Mouse (Mus musculus) kidney, postnatal 0 days (tissue): ENCODE results near the gene Olfm1. TPM values are rescaled to one million over a fixed set of nuclear protein-coding genes. Genes with fewer than 3 reads are reported as not detected.

Experiments
- ATAC-seq: fragments of 200-750 bp; cut with Nextera tagmentation; replicated peaks from 2 replicates; pipeline ENCODE4 v1.8.0; 2017; ENCODE audit warnings: low read depth, moderate number of reproducible peaks, moderate TSS enrichment, moderate library complexity; ENCODE audit not compliant: low FRiP score
- DNase-seq: peaks from one replicate; pipeline ENCODE4 v3.0.0-alpha.2; 2016; ENCODE audit warnings: low spot score
- H3K27ac ChIP-seq: fragments of 300-500 bp; sonication (generic); 2 replicates; pipeline ENCODE4 v1.5.1; 2014; ENCODE audit warnings: mild to moderate bottlenecking
- H3K27me3 ChIP-seq: fragments of 300-500 bp; sonication (generic); 2 replicates; pipeline ENCODE4 v1.6.1; 2014; ENCODE audit warnings: low read length, mixed read lengths; ENCODE audit not compliant: insufficient read depth
- H3K36me3 ChIP-seq: fragments of 300-500 bp; sonication (generic); 2 replicates; pipeline ENCODE4 v1.6.1; 2014; ENCODE audit warnings: low read length, mixed read lengths; ENCODE audit not compliant: insufficient read depth
- H3K4me1 ChIP-seq: fragments of 300-500 bp; sonication (generic); replicated peaks from 2 replicates; pipeline ENCODE4 v1.6.1; 2014; ENCODE audit warnings: antibody characterized with exemption, low read length, mixed read lengths; ENCODE audit not compliant: insufficient read depth
- H3K4me2 ChIP-seq: fragments of 300-500 bp; sonication (generic); 2 replicates; pipeline ENCODE4 v1.6.1; 2014; ENCODE audit warnings: mild to moderate bottlenecking, low read length, moderate library complexity, mixed read lengths
- H3K4me3 ChIP-seq: fragments of 300-500 bp; sonication (generic); replicated peaks from 2 replicates; pipeline ENCODE4 v1.5.1; 2014; ENCODE audit warnings: low read depth, low read length
- H3K9ac ChIP-seq: fragments of 300-500 bp; sonication (generic); 2 replicates; pipeline ENCODE4 v1.6.1; 2014; ENCODE audit warnings: low read depth, low read length
- H3K9me3 ChIP-seq: fragments of 300-500 bp; sonication (generic); replicated peaks from 2 replicates; pipeline ENCODE4 v1.6.1; 2016; ENCODE audit warnings: low read length, inconsistent platforms, mixed read lengths
- CTCF ChIP-seq: IDR thresholded peaks from 2 replicates; pipeline ENCODE4 v1.5.1; 2016; ENCODE audit warnings: antibody characterized with exemption, low read depth, mild to moderate bottlenecking, moderate library complexity
- WGBS: fragments of 180-500 bp; shearing (Covaris S2); extraction: QIAGEN DNeasy Blood & Tissue Kit; methylation state at CpG from one replicate; pipeline ENCODE4 v1.1.7; 2014; 5-methylcytosine and 5-hydroxymethylcytosine counted together
- polyA plus RNA-seq: library from polyadenylated mRNA; unstranded; fragments of >200 nt; fragmentation: Nextera tagmentation; extraction: Ambion mirVana; gene quantifications from 2 replicates; pipeline ENCODE4 v1.2.1, GENCODE M21; 2015

The Olfm1 gene
- polyA plus RNA-seq, 1 experiment from 2014 or later = 13.8 TPM

DNA sequence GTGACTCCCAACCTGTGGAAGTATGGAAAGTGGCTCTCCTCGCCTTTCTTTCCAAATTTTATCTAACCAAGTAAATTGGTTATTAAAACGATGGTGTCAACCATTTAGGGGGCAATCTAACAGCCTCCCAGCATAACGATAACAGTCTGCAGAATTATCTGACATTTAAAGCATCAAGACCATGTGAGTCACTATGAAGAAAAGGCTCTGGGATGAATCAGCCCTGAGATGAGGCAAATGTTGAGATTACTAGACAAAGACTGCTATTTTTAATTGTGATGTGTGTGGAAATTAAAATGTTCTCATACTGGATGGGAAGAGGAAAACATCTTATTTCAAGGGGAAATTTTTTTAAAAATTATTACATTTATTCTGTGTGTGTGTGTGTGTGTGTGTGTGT is 18.4 kb upstream of the Olfm1 start:
- H3K4me1 ChIP-seq = no peaks in the 10 kb centered on the region
- no peaks in the 10 kb centered on the region for H3K36me3 ChIP-seq
- 87% methylated on average over 3 of the region's 3 CpGs for WGBS
- no peak overlapping the region for H3K4me3 ChIP-seq
- H3K27ac ChIP-seq = no peak overlapping the region
- no peak overlapping the region for H3K9ac ChIP-seq
- ATAC-seq (no peak), DNase-seq (no peak)
- H3K9me3 ChIP-seq = no peaks in the 10 kb centered on the region
- no peak for TF ChIP-seq CTCF
- no peak overlapping the region for H3K4me2 ChIP-seq
- H3K27me3 ChIP-seq = no peaks in the 10 kb centered on the region

DNA sequence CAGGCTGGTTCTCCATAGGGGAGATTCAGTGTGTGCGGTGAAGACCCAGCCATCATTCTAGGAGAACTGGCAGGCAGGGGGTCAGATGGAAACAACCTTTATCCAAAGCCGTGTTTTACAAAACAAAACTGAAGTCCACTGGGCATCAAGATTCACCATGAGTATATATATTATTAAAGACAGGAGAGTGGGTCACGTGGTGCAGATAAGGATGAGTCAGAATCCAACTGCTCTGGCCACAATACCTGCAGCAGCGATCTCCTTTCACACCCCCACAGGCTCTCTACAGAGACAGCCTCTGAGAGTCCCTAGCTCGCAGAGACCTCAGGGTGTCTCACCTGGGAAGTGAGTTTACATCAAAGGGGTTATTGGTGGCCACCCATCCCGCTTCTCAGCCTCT is 14.2 kb upstream of the Olfm1 start:
- H3K27ac ChIP-seq = no peak overlapping the region
- ATAC-seq = no peak
- H3K36me3 ChIP-seq = no peaks in the 10 kb centered on the region
- H3K4me1 ChIP-seq = no peaks in the 10 kb centered on the region
- H3K4me3 ChIP-seq = no peak overlapping the region
- 71% methylated on average over 6 of the region's 6 CpGs for WGBS
- H3K9ac ChIP-seq = no peak overlapping the region
- H3K4me2 ChIP-seq = no peak overlapping the region
- TF ChIP-seq CTCF = no peak
- no peaks in the 10 kb centered on the region for H3K9me3 ChIP-seq
- DNase-seq = no peak
- H3K27me3 ChIP-seq = no peaks in the 10 kb centered on the region

DNA sequence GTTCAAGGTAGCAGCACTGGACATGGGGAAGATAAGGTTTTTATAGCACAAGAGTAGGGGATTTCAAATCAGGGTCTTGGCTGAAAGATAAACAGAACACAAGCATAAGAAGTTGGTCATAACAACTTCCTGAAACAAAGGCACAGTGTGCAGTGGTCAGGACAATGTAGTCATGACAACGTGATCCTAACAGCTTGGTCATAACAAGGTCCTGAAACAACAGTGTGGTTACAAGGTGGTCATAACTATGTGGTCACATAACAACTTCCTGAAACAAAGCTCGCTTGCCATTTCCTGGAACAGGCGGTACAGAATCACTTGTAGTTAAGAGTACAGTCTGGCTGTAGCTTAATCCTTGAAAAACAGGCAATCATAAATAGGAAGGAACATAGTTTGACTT is 12.7 kb upstream of the Olfm1 start:
- 58% methylated on average over 3 of the region's 3 CpGs for WGBS
- Histone ChIP-seq H3K4me2 (no peak overlapping the region), H3K27me3 (no peaks in the 10 kb centered on the region), H3K4me1 (no peaks in the 10 kb centered on the region), H3K9me3 (no peaks in the 10 kb centered on the region), H3K27ac (no peak overlapping the region), H3K9ac (no peak overlapping the region), H3K4me3 (no peak overlapping the region), H3K36me3 (no peaks in the 10 kb centered on the region)
- no peak for TF ChIP-seq CTCF
- DNase-seq = no peak
- ATAC-seq = no peak

DNA sequence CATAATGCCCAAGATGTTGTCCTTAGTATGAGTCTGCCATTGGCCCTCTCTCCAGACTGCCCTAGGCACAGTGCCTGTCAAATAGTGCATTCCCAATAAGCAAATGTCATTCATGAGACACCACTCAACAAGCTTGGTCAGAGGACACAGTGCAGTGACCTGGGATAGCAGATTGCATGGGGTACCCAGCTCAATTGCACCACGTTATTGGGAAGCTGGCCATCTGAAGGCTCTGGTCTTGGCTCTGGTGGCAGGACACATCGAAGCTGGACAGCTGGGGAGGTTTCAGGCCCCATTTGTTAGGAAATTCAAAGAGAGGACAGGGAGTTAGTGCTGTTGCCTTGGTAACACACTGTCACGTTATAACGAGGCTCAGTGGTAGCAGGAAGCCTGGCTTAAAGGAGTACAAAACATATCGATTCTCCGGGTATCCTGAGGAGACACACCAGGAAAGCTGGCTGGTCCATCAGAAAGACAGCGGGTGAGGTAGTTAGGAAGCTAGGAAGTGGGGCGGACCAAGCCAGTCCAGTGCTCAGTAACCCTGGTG is 4.3 kb upstream of the Olfm1 start:
- Histone ChIP-seq H3K9me3 (no peaks in the 10 kb centered on the region), H3K4me1 (0 out of 2 replicates have a peak, but pooled peaks cover 5% of the 10 kb centered on the region), H3K27ac (no peak overlapping the region), H3K9ac (no peak overlapping the region), H3K36me3 (no peaks in the 10 kb centered on the region), H3K4me2 (no peak overlapping the region), H3K4me3 (no peak overlapping the region), H3K27me3 (no peaks in the 10 kb centered on the region)
- DNase-seq (no peak), ATAC-seq (no peak)
- TF ChIP-seq CTCF = no peak
- 34% methylated on average over 8 of the region's 8 CpGs for WGBS

DNA sequence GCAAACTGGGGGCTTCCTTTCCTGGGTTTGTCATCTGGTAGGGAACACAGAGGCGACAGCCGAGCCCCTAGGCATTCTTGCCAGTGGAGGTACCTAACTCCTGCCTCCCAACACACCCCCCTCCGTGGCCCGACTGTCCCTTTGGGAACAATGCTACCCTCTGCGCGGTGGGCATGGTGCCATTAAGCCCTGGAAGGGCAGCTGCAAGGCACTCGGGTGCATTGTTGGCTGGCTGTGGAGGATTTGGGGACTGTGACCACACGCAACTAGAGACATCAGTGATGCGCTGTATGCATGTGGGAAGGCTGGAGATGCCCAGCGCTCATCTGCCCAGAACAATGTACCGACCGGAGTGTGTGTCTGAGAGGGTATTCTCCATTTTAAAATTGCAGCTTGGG is 897 bp downstream of the Olfm1 start:
- no peak for TF ChIP-seq CTCF
- Histone ChIP-seq H3K4me3 (peak overlapping the region; percentile 62; the same call in 1 of the 2 replicates), H3K4me1 (0 out of 2 replicates have a peak, but pooled peaks cover 5% of the 10 kb centered on the region), H3K9me3 (no peaks in the 10 kb centered on the region), H3K36me3 (no peaks in the 10 kb centered on the region), H3K4me2 (peak overlapping the region; percentile 87), H3K9ac (0 out of 2 replicates have a peak overlapping the region, but pooled peaks have one; percentile 46), H3K27me3 (no peaks in the 10 kb centered on the region), H3K27ac (no peak overlapping the region)
- DNase-seq (no peak), ATAC-seq (no peak)
- 31% methylated on average over 12 of the region's 12 CpGs for WGBS

DNA sequence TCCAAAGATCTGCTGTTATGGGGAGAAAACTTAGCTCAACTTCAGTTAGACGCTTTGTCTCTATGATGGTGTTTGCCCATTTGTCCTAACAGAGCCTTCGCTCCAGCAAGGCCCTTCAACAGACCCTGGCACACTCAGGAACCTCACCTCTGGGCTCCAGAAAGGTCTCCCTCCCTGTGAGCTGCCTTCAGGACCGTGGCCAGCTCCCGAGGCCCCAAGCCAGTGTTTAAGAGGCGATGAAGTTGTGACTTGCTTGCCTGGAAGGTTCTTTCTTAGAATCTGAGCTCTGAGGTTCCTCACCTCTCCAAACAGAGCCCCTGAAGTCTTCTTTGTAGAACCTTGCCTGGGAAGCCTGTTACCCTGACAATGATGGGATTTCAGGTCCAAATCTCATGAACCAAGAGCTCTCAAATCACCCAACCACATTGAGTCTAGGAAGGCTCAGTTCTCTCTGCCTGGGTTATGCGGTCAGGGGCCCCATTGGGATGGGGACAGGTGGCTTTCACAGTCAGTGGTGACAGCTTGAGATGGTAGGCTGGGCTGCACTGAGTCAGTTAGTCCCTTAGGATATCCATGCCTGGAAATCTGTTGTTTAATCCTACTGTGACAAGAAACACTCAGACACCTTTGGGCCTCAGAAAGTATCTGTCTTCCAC is 2.3 kb downstream of the Olfm1 start:
- H3K4me3 ChIP-seq = no peak overlapping the region
- H3K27me3 ChIP-seq = no peaks in the 10 kb centered on the region
- no peak overlapping the region for H3K9ac ChIP-seq
- H3K4me2 ChIP-seq = no peak overlapping the region
- 35% methylated on average over 6 of the region's 6 CpGs for WGBS
- DNase-seq (peak; percentile 66), ATAC-seq (no peak)
- no peaks in the 10 kb centered on the region for H3K36me3 ChIP-seq
- 0 out of 2 replicates have a peak, but pooled peaks cover 5% of the 10 kb centered on the region for H3K4me1 ChIP-seq
- no peaks in the 10 kb centered on the region for H3K9me3 ChIP-seq
- no peak for TF ChIP-seq CTCF
- H3K27ac ChIP-seq = no peak overlapping the region

DNA sequence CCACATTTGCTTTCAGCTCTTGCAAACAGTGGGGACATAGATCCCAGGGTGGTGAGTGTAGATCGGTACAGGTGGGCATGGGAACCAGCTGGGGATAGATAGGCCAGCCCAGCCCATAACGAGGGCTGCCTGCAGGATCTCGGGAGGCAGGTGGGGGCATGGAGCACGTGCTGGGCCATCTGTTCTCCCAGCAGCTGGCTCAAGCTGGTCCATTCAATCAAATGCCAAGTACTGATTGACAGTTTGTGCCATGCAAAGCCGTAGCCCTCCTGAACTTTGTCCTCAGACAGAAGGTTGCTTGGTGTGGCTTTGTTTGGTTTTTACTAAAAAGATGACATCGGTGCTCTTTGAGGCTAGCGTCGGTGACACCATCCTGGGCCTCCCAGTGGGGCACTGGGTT is 2.9 kb downstream of the Olfm1 start:
- H3K36me3 ChIP-seq = no peaks in the 10 kb centered on the region
- ATAC-seq (no peak), DNase-seq (no peak)
- no peak overlapping the region for H3K9ac ChIP-seq
- TF ChIP-seq CTCF = no peak
- no peaks in the 10 kb centered on the region for H3K27me3 ChIP-seq
- H3K9me3 ChIP-seq = no peaks in the 10 kb centered on the region
- H3K27ac ChIP-seq = no peak overlapping the region
- H3K4me2 ChIP-seq = no peak overlapping the region
- WGBS = 74% methylated on average over 8 of the region's 8 CpGs
- H3K4me1 ChIP-seq = 0 out of 2 replicates have a peak, but pooled peaks cover 5% of the 10 kb centered on the region
- H3K4me3 ChIP-seq = no peak overlapping the region
